Mouse (Mus musculus): ENCODE results near the gene Camk1d.

The Camk1d gene

DNA sequence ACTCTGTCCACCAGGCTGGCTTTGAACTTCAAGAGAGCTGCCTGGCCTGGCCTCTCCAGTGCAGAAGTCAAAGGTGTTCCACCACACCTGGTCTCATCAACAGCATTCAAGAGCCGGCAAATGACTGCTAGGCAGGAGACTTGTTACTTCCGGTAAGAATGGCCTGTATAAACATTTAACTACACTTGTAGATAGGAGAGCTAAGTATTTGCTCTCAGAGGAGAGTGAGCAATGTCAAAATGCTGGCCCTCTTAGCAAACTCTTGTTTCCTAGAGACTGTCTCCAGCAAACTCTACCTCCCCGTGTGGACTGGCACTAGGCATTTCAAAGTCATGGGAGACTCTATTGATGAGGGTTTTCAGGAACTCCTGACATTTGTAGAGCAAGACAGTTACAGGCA is 56.3 kb downstream of the Camk1d start:
- no peak for DNase-seq

- no peak for DNase-seq
Measured at GRCm38 (mm10) chr2:5656326-5656725, 58.0 kb downstream of the Camk1d start.

DNA sequence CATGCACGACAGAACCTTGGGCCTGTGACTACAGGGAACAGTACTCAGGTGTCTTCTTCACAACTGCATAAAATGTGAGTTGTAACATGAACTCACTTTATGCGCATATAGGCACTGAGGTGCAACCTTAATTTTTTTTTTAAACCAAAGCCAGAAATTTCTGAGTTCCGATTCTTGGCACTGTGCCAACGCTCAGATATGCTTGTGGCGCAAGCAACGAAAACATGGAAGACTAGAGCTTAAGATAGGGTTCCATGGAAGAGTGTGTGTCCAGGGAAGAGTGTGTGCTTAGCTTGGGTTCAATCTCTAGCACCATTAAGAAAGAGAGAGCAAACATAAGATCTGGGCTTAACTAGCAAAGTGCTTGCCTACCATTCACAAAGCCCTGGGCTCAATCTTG is 62.2 kb downstream of the Camk1d start:
- DNase-seq, result no peak

DNA sequence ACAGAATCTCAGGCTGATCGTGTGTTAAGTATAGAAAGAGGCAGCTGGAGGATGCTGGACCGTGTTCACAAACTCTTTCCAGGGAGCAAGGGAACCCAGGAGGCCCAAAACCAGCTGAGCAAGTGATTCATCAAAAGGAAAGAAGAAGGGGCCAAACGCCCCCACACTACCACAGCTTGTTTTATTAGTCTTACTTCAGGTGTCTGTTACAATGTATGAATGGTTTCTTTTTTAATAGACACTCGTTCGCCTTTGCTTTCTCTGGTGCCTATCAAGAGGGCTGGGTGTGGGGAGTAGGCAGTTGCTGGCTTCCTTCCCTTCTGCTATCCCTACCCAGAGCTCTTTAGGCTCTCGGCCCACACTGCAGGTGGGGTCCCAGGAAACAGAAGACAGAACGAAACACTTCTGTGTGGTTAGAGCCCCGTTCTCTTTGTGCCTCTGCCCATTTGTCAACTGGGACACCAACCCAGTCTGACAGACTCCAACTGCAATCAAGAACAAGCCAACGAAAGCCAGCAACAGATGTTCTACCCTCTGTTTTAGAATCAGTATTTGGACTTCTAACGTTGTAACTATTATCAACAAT is 62.9 kb downstream of the Camk1d start:
- no peak for DNase-seq

DNA sequence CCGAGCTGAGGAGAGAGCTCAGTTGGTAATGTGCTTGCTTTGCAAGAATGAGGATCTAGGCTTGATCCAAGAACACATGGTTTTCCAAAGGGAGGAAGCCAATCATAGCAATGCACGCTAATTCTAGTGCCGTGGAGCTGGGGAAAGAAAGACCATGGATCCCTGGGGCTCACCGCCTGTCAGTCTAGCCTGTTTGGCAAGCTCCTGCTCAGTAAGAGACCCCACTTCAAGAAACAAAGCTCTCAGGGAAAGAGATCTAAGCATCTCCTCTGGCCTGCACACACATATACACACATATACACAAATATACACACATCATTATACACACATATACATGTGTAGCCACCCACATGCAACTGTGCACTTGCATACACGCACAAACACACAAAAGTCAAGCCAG is 65.1 kb downstream of the Camk1d start:
- DNase-seq, result no peak

- DNase-seq, result no peak
Measured at GRCm38 (mm10) chr2:5648764-5649163, 65.6 kb downstream of the Camk1d start.

- DNase-seq, result no peak
Measured at GRCm38 (mm10) chr2:5646322-5646721, 68.0 kb downstream of the Camk1d start.

DNA sequence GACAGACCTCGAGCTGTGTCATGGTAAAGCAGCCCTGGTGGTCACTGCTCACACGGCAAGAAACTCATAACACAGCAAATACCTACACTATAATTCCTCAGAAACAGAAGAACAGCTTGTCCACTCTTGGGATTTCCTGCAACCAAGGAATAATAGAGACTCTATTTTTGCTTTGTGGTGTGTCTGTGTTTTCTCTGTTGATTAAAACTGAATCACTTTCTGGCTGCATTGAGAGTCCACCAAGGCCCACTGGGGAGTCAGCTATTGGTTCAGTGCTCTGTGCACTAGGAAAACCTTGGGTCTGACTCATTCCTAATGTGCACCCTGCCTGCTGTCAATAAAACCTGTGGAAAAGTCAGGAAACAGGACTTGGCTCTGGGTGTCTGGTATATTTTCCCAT is 68.7 kb downstream of the Camk1d start:
- no peak for DNase-seq

GRCm38 (mm10) chr2:5643937-5644336 is 70.4 kb downstream of the Camk1d start:
- no peak for DNase-seq

DNA sequence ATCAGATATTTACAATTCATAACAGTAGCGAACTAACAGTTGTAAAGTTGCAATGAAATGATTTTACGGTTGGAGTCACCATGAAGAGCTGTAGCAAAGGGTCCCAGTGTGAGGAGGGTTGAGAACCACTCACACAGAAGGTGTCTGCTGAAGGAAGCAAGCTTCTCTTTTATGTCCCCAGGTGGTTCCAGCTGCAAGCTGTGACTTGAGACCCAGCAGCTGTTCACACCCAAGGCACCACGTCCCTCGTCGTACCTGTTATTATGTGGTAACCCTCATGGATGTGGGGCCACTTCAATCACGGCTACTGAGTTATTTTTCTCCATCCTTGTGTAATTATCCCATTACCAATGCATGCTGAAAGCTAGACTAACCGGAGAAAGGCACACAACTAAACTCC is 71.1 kb downstream of the Camk1d start:
- DNase-seq, result no peak

DNA sequence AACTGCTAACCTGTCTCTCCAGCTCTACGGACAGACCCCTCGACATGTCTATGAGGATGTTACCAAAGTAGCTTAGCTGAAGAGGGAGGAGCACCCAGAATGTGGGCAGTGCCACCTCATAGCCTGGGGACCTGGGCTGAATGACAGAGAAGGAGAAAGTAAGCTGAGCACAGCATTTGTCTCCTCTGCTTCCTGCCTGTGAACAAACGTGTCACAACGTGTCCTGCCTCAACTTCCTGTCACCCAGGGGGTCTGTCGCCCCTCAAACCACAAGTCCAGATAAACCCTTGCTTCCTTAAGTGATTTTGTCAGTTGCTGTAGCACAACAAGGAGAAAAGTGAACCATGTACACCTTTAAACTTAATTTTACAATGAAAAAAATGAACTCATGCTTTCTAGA is 71.7 kb downstream of the Camk1d start:
- no peak for DNase-seq

DNA sequence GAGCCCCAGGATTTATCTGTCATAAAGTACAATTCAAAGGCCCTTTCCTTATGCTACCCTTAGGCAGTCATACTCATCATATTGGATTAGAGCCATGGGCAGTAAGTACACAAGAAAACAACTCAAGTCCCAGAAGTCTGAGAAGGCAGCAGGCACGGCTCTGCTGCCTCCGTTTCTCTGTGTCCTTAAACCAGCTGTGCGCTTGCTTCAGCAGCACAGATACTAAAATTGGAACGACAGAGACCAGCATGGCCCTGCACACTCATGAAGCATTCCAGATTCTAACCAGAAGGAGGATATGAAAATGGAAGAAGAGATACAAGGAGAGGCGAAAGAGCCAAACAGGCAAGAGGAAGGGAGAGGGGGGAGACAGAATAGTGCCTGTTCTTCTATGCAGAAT is 72.6 kb downstream of the Camk1d start:
- DNase-seq, result no peak

DNA sequence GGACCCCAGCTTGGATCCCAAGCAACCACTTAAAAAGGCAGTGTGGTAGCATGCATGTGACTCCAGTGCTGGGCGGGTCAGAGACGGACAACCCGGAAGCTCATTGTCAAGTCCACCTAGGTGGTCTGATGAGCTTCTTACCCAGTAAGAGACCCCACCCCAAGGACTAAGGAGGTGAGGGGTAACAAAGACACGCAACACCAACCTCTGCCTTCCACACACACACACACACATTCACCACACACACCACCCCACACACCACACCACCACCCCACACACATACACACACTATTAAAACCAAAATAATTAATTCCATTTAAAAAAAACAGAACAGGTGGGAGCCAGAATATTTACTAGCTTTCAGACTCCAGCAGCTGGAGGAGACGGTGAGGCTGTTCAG is 73.7 kb downstream of the Camk1d start:
- DNase-seq, result no peak

GRCm38 (mm10) chr2:5636801-5637742 is 77.2 kb downstream of the Camk1d start:
- DNase-seq, result peak; percentile 40 to 52

- no peak for DNase-seq
Measured at GRCm38 (mm10) chr2:5632355-5632684, 82.0 kb downstream of the Camk1d start.

GRCm38 (mm10) chr2:5631676-5632354 is 82.5 kb downstream of the Camk1d start:
- no peak for DNase-seq

GRCm38 (mm10) chr2:5630710-5631109 is 83.6 kb downstream of the Camk1d start:
- no peak for DNase-seq

GRCm38 (mm10) chr2:5624379-5624778 is 89.9 kb downstream of the Camk1d start:
- DNase-seq, result no peak

DNA sequence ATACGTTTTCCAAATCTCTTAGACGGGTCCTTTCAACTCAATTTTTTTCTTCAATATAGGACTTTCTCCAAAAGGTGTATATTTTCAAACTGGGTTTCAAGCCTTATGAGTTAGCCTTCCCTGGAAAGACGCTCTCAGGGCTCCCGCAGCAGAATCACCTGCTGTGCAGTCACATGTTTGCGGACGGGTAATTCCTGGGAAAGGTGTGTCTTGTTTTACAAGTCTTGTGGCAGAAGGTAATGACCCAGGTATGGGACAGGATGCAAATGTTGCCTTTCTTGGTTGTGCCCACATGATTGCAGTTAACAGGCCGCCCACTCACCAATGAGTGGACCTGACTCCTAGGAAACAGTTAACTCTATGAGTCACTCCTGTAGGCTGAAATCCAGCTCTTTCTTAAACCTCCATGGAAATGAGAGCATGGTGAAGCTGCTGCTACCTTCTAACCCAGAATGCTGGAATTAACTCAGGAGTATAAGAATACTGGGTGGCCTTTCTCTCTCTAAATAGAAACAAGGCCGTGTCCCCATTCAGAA is 95.9 kb downstream of the Camk1d start:
- peak in 1 of 2 experiments; percentile 14 for DNase-seq

GRCm38 (mm10) chr2:5614896-5615295 is 99.4 kb downstream of the Camk1d start:
- DNase-seq, result peak; percentile 24 to 29

- DNase-seq, result no peak
Measured at GRCm38 (mm10) chr2:5614308-5614705, 100.0 kb downstream of the Camk1d start.

- no peak for DNase-seq
Measured at GRCm38 (mm10) chr2:5613651-5614307, 100.5 kb downstream of the Camk1d start.

GRCm38 (mm10) chr2:5611601-5612000 is 102.7 kb downstream of the Camk1d start:
- no peak for DNase-seq

Measured in cerebellum, adult 18-20 months (tissue).